Mouse (Mus musculus): ENCODE results near the gene Slc7a15.
A peak's percentile ranks its signal among the peaks of the same experiment; 100 is the strongest.
"Not testable (repeated sequence)": the region's sequence is repeated elsewhere in the genome, so short reads cannot be mapped to it uniquely, and the experiment has no call there.

The Slc7a15 gene

DNA sequence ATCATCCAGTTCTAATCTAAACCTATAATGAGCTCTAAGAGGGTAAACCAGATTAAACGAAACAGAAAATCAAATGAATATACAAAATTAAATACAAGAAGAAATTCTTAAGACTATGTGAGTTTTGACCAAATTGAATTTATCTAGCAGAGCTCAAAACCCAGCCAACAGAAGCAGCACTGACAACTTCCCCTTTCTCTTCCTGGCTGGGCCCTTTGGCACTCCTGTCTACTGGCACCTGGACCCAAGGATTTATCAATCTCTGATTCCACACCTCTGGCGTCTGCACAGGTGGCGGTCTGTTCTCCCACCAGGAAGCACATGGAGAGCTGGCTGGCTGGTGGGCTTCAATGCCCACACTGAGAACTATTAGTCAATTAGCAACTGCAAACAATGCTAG, 39.0 kb downstream of the Slc7a15 start:
- DNase-seq (ENCODE audit: low spot score in 2 of 2) = not testable (repeated sequence)

DNA sequence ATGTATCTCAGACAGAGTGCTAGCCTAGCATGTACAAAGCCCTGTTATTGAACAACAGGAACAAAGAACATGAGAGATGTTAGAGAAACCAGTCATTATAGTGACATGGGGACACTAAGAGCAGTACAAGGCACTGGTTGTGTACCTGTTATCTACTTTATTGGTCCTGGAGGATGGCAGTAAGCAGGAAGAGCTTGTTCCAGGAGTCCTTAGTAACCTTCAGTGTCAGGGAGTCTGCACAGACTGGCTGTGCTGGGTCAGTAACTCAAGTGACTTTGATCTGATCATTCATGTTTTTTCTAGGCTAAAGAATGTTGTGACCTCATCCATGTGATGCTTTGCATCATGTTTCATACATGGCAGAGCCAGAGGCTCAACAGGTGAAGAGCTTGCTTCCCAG, 42.7 kb downstream of the Slc7a15 start:
- no peak for DNase-seq (ENCODE audit: low spot score in 2 of 2)

DNA sequence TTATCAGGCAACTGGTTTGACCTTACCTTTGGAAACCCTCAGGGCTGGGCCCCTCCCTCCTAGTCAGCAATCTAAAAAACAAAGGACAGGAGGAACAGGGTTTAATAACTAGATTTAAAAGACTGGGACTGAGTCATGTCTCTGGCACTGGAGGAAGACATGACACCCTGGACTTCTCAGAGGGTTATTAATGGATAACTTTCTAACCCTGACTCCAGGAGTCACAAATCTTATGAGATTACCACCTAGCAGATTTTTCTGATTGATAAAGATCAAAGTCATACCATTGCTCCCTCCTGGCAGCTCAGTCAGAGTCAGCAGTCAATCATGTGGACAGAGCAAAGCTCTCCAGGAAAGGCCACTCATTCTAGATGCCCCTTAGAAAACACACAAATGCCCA, 43.4 kb downstream of the Slc7a15 start:
- DNase-seq (ENCODE audit: low spot score in 2 of 2) = no peak

DNA sequence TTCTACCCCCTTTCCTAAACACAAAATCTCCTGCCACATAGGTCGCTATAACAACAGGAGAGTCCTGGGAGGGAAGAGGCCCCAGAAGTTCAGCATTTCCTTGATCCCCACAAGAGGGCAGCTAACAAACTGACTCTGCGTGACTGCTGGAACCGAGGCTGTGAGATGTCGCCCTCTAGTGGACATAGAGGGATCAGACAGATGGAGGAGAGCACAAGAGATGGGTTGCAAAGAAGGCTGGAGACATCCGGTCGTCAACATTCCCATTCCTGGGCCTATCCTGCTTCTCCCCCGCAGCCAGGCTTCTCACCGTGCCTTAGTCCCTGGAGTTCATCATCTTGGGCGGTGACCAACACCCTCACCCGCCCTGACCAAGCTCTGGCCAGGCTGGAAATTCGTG, 51.5 kb downstream of the Slc7a15 start:
- peak; percentile 68 to 70 for DNase-seq (ENCODE audit: low spot score in 2 of 2)

DNA sequence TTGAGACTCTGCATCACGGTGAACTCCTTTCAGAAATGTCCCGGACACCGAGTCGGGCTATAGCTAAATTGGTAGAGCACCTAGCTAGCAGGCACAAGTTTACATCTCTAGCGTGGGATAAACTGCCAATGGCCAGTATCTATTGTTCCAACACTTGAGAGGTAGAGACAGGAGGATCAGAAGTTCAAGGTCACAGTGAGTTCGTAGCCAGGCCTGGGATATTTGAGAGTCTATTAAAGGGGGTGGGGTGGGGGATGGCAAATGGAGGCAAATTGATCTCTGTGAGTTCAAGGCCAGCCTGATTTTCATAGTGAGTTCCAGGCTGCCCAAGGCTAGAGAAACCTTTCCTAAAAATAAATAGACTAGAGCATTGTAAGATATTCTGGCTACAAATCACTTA, 52.1 kb downstream of the Slc7a15 start:
- no peak for DNase-seq (ENCODE audit: low spot score in 2 of 2)

DNA sequence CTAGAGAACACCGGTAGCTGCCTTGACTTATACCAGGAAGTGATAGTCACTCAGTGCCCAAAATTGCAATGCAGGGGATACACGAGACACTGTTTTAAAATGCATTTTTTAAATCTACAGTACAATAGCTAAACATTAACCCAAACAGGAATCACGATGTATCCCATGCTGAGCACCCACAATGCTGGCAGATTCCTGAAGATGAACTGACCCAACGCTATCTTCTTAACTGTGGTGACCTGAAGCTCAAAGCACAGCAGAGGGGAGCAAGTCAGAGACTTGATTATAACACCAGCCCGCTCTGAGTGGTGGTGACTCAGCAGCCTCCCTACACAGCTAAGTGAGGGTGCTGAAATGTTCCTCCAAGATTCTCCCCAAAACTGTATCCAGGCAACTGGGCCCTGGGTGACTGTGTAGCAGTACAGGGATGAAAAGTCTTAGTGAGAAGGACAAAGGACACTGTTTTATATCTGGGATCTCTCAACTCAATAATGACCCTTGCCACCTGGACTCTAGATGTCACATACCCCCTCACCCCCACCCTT, 53.7 kb downstream of the Slc7a15 start:
- DNase-seq (ENCODE audit: low spot score in 2 of 2) = peak; percentile 41 to 53

DNA sequence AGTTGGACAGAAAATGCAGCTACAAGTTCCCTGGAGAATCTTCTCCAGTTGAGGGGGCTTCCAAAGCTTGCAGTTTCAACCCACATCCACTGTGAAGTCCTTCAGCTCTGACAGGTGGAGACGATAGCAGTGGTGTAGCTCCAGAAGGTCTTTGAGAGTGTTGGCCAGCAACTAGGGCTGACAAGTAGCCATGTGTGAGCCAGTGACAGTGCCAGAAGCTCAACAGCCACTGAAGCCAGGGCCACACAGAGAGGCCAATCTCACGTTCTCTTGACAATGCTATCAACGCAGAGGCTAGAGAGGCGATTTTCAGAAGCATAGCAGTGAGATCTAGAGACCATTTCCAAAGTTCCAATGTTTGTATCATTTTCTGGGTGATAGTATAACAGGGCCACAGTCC, 56.5 kb downstream of the Slc7a15 start:
- DNase-seq (ENCODE audit: low spot score in 2 of 2) = no peak

DNA sequence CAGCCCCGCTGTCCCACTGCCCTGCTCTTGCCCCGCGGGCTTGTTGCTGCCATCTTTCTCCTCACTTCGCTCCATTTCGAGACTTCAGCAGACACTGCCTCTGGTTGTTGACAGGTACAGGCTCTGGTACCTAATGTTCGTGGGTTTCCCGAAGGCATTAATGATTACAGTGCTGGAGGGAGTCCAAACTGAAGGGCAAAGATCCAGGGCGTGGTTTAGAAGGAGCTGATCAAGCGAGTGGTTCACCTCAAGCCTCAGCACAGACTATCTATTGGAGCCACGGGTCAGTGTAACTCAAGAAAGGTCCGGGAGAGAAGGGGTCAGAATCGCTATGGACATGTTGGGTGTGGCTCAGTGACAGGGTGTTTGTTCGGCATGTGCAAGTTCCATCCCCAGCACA, 59.4 kb downstream of the Slc7a15 start:
- no peak for DNase-seq (ENCODE audit: low spot score in 2 of 2)

DNA sequence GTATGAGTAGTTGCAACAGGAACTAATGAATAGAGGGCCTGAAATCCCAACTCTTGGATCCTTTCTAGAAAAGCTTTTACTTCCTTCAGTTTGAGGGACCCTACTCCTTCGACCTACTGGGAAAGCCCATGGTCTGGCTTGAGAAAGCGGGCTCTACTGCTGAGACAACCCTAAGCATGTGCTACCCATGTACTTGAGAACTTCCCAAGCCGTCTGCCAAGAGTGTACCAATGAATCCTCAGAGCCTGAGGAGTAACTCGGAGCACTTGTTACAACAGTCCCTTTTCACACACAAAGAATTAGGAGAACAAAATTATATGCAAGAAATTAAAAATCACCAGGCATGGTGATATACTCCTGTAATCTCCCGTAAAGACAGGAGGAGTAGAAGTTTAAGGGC, 61.6 kb downstream of the Slc7a15 start:
- no peak for DNase-seq (ENCODE audit: low spot score in 2 of 2)

DNA sequence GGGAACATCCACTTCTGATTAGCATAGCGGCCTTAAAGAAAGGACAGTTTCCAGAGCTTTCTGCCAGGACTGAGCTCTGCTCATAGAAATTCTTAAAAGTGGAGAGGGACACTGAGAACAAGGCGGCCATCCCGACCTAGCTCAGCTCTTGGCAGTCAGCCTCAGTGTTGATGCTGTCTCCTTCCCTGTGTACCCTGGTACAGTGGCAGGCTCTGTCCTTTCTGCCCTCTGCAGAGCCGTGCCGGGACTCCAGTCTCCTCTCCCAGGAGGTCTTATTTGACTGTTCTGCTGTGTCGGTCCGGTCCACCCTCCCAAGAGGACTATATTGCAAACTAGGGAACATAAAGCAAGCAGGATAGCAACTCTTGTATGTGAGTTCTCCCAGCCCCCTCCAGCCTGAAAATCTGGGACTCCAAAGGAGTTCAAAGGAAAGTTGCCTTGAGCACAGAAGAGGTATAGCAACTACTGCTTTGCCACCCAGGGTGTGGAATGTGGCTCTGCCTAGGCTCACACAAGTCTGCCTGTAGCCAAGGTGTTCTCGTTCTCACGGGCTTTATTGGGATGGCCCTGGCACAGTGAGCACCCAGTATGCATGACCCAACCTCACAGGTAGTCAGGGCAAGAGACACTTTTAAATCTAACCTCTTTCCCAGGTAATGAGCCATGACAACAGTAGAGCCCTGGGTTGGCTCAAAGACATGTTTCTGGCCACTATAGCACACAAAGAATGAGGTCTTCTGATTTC, 62.5 kb downstream of the Slc7a15 start:
- DNase-seq (ENCODE audit: low spot score in 2 of 2) = no peak

DNA sequence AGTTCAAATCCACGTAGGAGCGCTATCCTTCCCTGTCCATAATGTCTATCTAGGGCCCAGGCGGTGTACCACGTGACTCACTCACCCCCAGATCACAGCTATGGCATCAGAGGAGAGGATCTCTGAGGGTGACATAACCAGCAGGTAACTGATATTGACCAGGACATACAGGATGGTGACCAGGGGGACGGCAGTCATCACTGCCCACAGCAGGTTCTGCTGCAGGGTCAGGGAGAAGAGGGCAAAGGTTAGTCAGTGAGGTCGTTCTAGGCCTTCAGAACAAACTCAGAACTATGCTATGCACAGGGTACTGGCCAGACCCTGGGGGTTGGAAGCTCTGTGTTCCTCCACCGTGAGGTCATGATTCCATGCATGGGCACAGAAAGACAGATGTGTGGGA, 63.3 kb downstream of the Slc7a15 start:
- no peak for DNase-seq (ENCODE audit: low spot score in 2 of 2)

DNA sequence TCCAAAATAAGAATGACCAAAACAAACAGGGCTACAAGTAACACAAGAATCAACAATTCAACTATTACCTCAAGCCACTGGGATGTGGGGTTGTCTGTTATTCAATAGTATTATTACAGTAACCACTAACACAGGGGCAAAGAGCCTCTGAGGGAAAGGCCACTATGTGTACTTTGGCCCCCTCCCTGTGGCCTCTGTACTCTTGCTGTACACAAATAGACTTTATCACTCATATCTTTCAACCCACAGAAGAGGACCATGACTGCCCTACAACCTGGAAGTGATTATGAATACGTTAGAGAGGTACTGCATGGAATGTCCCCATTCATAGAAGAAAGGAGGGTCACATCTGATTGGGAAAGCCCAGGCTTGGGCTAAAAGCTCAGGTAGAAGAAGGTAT, 64.0 kb downstream of the Slc7a15 start:
- no peak for DNase-seq (ENCODE audit: low spot score in 2 of 2)

DNA sequence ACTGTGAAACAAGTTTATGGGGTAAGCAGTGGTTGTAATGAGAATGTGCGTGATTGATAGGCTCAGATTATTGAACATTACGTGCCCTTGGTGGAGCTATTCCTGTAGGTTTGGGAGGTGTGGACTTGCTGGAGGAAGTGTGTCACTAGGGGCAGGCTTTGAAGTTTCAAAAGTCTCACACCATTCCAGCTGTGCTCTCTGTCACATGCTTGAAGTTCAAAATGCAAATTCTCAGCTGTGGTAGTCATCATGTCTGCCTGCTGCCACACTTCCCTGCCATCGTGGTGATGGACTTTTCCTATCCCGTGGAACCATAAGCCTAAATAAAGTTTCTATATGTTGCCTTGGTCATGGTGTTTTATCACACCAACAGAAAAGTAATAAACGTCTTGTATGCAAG, 71.1 kb downstream of the Slc7a15 start:
- DNase-seq (ENCODE audit: low spot score in 2 of 2) = no peak

DNA sequence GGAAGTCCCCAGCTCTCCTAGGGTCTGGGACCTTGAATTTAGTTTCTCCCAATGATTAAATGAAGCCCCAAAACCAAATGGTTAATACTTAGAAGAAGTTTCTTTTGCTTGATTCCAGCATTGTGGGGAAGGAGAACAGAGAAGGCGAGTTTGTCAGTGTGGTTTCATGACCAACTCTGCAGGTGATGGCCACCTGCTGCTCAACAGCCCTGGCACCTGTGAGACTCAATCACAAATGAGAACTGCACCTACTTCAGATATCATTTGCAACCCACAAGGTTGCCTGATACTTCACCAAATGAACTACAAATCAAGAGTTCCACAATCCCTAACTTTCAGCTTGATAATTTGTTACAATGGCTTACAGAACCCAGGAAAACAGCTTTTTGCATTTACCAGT, 71.7 kb downstream of the Slc7a15 start:
- DNase-seq (ENCODE audit: low spot score in 2 of 2) = no peak

DNA sequence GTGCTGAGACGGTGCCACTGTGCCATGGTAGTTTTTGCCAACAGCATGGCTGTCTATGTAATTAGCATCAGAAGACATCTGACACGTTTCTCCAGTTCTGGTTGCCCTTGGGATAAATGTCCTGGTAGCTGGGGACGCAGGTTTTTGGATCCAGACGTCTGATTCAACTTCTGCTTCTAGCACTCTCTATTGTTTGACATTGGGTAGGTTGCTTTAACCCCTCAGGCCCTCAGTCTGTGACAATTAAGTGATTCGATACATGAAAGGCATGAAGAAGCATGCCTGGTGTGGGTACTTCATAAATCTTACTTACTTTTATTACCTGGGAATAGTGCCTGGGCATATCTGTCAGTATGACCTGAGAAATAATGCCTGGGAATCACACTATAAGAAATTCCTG, 74.8 kb downstream of the Slc7a15 start:
- no peak for DNase-seq (ENCODE audit: low spot score in 2 of 2)

DNA sequence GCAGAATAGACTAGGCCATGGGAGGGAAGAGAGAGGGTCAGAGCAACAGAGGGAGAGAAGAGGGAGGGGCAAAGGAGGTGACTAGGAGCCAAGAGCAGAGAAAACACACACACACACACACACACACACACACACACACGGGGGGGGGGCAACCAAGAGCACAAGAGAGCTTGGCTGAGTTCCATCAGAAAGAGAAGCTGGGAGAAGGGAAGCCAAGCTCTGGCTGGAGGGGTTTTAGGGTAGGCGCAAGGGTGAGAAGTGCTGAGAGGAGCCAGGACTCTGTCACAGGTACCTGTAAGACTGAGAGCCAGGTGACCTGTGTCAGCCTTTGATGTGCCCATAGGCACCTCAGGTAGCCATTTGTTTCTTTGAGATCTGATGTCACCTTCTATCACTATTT, 76.2 kb downstream of the Slc7a15 start:
- DNase-seq (ENCODE audit: low spot score in 2 of 2) = no peak

DNA sequence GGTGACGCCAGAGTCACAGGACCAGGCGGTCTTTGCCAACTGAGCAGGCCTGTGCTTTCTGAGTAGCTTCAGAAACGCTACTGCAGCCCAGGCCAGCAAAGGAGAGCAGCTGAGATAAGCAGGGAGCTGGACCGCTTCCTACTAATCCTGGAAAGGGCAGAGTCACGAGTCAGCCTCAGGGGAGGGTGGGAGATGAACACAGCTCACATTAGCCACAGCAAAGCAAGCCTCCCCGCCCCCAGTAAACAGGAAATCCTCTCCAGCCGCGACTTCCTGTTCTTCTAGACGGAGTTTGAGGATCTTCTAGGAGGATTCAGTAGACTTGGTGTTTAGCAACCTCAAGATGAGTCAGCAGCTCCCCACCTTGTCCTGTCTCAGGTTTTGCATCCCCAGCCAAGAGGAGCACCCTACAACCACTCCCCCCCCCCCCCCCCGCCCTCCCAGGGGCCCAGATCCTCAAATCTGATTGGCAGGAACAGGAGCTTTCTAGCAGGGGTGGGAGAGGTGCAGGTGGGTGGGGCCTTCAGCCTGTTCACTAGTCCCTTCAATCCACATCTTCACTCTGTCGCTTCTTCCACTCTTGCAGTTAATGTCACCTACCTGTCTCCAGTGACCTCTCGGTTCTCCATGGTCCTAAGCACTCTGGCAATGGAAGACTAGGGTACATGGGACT, 77.4 kb downstream of the Slc7a15 start:
- DNase-seq (ENCODE audit: low spot score in 2 of 2) = no peak

DNA sequence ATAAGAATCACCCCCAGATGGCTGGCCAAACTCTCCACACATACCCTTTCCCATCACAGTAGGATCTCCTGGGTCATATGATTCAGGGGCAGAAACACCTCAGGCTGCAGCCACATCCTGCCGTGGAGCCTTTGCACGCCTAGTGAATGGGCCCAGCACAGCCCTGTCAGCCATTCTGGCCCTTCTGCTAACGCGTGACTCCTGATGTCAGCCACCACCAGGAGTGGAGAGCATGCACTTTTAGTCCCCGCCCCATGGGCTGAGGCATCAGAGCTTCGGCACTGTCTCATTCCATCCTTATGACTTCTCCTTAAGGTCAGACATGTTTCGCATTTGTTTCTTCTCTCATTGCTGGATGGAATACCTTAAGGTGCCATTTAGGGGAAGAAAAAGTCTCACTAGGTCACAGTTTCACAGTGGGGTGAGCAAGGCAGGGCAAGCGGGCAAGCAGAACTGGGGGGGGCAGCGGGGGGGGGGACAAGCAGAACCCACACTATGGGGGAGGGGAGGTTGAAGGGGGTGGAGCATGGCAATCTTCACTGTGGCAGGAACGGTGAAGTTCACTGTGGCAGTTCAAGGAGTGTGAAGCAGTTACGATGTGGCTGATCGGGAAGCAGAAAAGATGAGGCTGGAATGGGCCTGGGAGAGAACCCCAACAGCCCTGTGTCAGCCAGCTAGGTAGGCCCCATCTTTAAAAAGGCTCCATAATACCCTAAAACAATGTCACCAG, 79.3 kb downstream of the Slc7a15 start:
- no peak for DNase-seq (ENCODE audit: low spot score in 2 of 2)

DNA sequence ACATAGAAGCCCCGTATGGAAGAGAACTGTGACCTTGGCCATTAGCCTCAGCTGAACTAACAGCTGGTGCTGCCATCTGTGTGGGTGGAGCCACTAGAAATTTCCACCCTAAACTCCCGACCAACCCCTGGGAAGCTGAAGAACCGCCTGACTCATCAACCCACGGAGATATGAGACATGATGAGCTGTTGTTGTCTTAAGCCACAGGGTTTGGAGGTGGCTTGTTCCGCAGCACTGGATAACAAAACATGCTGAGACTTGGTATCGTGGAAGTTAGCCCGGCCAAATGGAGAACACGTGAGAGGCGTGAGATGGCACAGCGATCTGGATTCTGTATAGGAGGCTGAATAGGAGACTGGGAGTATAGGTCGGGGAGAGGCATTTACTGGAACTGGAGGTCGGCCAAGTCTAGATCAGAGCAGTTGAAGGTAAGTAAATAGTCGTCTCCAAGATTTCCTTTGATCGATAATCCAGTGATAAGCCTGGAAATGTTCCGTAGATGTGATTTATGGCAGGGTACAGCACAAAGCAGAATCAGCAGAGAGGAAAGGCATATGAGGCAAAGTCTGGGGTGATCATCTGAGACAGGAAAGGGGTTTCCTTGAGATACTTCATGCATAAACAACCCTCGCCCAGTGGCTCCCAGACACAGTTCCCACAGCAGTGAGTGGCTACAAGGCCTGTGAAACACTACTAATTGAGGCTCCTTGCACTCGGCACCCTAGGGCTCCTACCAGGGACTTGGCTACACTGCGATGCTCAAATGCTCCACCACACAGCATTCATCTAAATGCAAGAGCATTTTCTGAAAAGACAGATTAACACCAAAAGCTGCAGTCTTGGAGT, 87.6 kb downstream of the Slc7a15 start:
- DNase-seq (ENCODE audit: low spot score in 2 of 2) = no peak

DNA sequence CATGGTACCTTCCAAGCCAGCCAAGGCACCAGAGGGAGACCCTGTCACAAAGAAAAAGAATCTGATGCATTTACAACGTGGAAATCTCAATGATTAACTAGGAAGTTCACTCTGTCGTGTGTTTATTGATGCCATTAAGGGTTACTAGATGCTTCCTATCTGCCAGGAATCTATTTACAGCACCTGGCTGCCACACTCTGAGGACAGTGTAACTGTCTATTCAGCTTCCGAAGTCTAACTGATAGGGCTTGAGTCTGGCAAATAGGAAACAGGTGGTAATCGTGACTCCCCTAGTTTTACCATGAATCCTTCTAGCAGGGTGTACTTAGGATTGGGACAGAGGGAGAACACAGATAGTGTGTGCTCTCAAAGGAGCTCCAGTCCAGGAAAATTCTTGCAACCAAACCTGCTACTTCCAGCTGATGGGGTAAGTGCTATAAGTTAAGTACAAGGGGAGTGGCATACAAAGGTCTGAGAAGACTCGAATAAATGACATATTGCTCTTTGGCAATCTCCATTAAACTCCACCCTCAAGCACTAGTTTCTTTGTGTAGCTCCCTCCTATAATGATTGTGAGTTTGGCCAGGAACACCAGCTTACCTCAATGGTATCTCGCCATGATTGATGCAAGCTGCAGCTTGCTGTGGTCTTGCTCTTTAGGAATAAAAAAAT, 88.4 kb downstream of the Slc7a15 start:
- no peak for DNase-seq (ENCODE audit: low spot score in 2 of 2)

DNA sequence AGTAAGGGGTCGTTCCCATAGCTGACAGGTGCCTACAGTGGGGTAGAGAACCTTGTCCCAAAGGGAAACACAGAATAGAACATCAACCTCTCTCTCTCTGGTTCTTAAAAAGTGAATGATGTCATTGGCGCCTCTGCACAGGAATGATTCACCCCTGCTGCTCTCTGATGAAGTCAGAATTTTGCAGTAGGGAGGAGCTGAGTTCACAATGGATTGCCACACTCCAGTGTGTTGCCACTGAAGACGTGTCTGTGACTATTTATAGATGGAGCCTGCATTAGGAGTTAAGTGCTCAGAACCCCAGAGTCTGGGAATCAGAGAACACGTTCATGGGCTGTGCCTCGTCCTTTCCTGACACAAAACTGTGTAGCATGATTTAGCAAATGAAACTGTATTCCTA, 89.2 kb downstream of the Slc7a15 start:
- no peak for DNase-seq (ENCODE audit: low spot score in 2 of 2)

Measured in right cerebral cortex, adult 2 months (tissue).